Mouse (Mus musculus) 3T3-L1 (cell line): ENCODE data around the gene Nutf2-ps1.

Source experiments
- DNase-seq: peaks from one replicate; pipeline ENCODE4 v3.0.0-alpha.2; 2015; ENCODE audit warnings: low read depth, low spot score

The Nutf2-ps1 gene

DNA sequence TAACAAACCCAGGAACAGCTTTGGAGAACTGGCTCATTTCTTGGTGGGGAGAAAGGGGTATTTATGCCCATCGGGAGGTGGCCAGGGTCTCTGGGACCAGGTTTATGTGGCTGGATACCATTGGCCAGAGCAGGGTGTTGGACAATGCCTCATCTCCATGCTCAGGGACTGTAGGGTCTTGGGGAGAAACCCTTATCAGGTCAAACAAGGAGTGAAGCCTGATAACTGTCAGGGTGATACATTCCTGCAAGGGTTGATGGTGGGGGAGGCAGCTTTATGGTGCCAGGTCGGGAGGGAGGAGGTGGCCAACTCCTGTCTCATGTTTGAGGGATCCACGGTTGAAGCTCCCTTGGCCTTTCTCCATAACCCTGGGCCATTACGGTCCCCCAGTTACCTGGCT, 17.8 kb downstream of the Nutf2-ps1 start:
- DNase-seq: no peak

DNA sequence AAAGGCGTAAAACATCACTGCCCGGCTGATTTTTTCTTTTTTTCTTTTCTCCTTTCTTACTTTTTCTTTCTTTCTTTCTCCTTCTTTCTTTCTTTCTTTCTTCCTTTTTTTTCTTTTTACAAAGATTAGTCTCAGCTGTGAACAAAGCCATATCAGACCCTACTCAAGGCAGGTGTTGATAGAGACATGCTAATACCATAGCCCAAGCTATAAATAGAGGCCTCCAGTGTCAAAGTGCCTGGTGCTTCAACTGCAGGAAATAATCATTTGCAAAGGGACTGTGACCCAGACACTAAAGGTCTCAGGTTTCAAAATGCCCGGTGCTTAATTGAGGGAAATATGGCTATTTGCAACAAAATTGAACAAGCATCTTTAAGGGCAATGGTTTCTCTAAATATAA, 20.3 kb downstream of the Nutf2-ps1 start:
- no peak for DNase-seq

DNA sequence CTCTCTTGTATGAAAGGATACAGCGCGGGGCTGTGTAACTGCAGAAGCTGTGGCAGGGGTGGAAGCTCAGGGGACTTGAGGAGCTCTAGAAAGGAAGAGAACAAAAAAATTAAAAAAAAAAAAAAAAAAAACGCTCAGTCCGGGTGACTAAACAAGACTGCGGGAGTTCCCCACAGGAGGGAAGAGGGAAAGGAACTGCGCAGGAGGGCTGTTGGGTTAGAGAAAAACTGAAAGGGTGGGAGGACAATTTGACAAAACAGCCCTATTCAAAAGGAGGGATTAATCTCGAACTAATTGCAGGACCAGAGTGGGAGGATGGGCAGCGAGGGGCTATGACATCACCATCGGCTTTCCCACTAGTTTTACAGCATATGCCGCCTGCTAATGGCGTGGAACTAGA, 21.0 kb downstream of the Nutf2-ps1 start:
- DNase-seq: no peak

DNA sequence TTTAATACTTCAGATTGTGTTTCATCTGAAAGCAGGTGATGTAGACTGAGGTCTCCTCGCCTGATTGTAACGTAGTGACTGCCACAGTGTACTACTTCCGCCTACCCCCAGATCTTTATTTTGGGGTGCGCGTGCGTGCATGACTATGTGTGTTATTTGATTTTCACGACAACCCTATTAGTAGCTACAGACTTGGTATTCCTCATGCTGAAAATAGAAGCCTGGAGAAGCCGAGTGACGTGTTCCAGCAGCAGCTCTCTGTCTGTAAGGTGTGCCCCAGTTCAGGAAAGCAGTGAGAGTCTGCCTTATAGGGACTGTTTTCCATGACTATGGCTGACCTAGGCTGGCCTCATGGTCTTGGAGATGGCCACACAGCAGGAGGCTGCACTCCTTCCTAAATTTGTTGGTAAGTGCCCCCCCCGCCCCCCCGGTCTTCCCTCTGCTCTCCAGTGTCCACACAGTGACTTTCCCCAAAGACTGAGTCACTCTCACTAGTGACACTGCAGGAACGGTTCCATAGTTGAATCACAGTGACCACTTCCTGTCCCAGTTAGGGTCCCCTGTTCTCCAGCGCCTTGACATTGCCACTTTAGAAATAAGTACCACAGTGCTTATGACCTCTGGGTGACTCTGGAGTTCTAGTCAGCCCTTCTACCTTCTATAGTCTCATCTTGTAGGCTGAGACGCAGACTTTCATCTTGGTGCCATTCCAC, 23.1 kb downstream of the Nutf2-ps1 start:
- no peak for DNase-seq

DNA sequence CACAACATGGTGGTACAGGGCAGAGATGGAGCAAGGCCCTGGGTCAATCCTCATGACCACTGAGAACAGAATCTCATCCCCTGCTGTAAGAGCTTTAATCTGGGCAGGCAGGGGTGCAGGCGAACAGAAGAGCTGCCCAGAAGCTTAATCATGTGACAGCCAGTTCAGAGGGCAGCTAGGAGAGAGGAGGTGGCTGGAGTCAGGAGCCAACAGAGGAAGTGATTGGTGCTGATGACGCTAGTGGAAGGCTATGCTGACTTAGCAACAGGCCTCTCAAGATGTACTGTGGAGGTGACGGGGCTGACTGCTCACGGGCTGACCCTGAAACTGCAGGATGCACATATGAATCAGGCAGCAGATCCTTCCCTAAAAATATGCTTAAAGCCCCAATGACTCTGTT, 24.7 kb downstream of the Nutf2-ps1 start:
- DNase-seq: no peak

DNA sequence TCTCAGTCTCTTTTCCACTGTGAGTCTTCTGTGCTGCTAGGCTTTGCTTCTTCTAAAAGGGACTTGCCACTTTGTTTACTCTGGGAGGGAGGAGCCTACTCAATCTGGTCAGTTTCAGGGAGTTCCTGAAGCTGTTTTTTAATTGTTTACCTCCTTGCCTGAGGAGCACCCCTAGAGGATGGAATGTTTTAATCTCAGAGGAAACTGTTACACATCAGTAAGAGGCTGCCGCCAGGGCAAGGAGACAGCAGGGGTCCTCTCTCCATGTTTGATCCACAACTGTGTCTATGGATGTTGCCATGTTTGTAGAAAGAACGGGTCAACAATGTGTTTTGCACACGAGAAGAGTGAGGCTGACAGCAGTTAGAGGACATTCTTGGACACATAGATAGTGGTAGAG, 28.4 kb downstream of the Nutf2-ps1 start:
- no peak for DNase-seq

- no peak for DNase-seq
Measured at GRCm38 (mm10) chr19:53557267-53557936, 31.5 kb downstream of the Nutf2-ps1 start.

GRCm38 (mm10) chr19:53556841-53557240, 32.0 kb downstream of the Nutf2-ps1 start:
- DNase-seq: no peak

DNA sequence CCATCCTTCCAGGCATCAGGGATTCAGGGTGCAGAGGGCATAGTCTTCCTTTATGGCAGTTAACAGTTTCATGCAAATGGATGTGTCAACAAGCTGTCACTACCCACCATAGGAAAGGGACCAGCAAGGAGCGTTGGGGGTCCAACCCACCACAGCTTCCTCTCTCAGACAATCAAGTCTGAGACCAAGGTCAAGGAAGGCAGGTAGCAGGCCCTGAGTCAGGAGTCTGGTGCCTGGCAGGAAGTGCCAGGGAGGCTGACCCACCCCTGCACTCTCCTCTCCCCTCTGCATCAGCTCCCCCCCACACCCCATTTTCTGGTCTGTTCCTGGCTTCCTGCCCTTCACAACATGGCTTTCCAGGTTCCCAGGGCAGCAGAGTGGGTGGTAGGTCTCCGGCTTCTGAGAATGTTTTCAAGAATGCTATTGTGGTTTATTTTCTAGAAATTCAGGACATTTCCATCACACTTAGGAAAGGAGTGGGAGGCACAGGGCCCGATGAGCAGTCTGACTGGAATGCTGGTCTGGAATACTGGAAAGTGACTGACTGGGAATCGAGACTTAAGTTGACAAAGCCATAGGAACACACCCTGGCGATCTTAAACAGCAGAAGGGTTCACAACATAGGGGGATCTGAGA, 33.8 kb downstream of the Nutf2-ps1 start:
- peak; percentile 96 for DNase-seq

DNA sequence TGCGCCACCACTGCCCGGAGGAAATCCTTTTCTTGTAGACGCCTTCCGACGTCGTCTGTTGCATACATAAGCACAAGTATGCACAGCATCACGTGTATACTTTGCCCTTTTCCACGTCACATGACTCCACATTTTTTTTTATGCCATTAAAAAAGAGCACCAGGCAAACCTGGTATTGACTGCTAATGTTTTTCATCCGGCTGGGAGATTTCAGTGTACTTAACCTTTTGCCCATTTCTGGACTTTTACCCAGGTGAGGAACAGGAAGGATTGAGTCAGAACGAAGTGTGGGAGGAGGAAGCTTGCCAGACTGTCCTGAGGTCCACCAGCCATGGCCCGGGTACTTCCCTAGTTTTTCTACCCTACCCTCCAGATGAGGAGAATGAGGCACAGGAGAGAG, 34.5 kb downstream of the Nutf2-ps1 start:
- peak; percentile 55 for DNase-seq

DNA sequence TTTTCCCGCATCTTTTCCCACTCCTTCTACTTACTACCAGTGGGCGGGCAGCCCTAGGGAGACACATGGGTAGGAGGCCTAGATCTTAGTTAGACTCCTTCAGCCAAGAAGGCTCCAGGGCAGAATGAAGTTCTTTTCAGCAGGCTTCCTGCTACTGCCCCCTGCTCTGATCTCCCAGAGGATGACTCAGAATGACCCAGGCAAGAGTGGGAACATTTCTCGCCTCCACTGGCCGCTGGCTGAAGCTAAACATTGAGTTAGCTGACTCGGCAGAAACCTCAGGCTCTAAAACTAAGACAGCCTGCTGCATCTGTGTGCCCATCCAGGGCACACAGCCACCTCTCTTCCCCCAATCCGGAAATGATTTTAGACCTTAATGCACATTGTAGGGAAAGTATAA, 36.1 kb downstream of the Nutf2-ps1 start:
- peak; percentile 97 for DNase-seq

DNA sequence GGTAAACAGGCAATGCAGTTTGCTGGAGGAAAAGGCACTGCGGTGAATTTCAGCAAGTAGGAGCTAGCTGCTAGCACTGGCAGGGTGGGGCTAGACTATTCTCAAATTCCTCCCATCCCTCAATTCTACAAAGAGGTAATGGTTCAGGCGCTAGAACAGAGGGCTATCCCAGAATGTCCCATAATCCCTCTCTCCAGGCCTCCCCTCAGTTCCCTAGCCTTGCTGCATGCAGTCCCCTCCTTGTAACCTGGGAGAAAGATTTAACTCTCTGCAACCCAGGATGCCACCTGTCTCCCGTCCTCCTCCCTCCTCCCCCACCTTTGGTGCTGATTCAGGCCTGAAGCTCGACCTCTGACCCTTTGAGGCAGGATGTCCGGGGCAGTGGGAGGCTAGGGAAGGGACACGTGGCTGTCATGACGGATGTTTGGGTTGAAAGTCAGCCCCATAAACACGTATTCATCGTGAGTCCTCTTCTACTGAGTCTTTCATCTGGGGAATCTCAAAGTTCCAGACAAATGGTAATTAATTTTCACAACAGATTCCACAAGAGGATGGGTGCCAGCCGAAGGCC, 36.6 kb downstream of the Nutf2-ps1 start:
- peak; percentile 66 for DNase-seq

DNA sequence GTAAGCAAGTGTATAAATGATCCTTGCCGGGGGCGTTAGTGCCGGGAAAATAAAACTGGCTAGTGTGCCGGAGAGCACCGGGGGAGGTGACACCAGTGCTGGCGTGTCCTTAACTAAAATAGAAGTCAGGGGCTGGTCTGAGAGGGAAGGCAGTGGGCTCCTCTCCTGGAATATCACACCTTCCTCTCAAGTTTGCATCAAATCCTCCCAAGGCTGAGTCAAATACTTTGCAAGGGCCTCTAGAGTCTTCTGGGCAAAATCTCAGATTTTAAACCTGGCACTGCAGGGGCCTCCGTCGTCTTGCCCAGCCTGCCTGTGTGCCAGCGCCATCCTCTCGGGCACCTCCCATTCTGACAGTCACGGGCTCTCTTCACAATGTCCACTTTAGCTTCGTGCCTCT, 37.9 kb downstream of the Nutf2-ps1 start:
- DNase-seq: no peak

- DNase-seq: no peak
Measured at GRCm38 (mm10) chr19:53547597-53547996, 41.3 kb downstream of the Nutf2-ps1 start.

DNA sequence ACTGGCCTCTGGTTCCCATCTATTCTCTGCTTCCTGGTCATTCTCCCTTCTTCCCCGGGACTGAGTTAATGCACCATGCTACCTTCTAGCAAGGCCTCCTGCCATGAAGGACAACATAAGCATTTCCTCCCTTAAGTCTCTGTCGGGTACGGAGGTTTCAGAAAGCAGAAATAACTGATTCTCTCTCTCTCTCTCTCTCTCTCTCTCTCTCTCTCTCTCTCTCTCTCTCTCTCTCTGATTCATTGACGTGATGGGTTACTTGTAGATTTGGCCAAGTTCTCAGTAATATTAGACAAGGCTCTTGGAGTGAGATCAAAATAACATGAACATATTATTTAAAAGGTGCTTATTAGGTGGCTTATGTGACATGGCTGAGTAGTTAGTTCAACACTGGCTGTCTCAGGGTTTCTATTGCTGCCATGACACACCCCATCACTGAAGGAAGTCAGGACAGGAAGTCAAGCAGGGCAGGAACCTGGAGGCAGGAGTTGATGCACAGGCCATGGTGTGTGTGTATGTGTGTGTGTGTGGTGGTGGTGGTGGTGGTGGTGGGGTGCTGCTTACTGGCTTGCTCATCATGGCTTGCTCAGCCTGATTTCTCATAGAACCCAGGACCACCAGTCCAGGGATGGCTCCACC, 43.8 kb downstream of the Nutf2-ps1 start:
- DNase-seq: no peak

GRCm38 (mm10) chr19:53543602-53544001, 45.3 kb downstream of the Nutf2-ps1 start:
- DNase-seq: peak; percentile 57

DNA sequence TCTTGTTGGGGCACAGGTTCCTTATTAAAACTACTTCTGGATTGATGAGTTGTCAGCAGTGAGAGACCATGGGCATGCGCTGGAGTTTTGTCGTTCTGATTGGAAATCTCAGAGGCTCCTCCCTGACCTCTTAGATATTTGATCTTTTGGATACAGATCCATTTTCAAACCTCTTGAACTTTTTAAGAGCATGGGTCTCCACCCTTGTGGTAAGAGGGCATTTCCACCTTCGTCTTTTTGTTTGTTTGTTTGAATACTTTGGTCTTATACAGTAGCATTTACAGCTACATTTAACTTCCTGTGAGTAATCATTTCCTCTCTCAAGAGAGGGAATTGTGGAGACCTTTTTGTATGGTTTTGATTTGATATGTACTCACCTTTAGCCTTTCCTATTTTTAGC, 49.6 kb downstream of the Nutf2-ps1 start:
- peak; percentile 28 for DNase-seq

DNA sequence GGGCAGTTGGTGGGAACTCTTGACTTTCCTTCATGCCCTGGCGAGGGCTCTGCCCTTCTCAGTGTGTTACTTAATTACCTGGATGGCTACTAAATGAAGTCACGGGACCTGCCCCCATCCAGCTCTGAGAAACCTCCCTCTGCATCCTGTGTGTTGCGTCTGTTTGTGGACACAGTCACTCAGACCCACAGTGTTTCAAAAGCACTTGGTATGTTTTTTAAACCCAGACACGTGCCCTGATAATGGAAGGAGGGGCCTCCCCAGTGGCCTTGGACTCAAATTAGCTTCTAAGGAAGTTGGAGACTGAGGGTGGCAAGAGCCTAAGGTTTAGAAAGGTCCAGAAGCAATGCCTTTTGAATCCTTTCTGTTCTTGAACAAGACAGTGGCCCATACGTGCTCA, 50.1 kb downstream of the Nutf2-ps1 start:
- DNase-seq: no peak
